Mouse (Mus musculus) kidney, postnatal 10 days (tissue): ENCODE results near the gene Tmem100.

ENCODE experiments used
- DNase-seq: peaks from one replicate; pipeline ENCODE4 v3.0.0; 2021; ENCODE audit warnings: mixed read lengths

The Tmem100 gene

GRCm38 (mm10) chr11:90029841-90030398 lies at the start of gene Tmem100:
Gene Tmem100, plus strand, starts transcription at chr11:90030348.
- DNase-seq, result no peak

DNA sequence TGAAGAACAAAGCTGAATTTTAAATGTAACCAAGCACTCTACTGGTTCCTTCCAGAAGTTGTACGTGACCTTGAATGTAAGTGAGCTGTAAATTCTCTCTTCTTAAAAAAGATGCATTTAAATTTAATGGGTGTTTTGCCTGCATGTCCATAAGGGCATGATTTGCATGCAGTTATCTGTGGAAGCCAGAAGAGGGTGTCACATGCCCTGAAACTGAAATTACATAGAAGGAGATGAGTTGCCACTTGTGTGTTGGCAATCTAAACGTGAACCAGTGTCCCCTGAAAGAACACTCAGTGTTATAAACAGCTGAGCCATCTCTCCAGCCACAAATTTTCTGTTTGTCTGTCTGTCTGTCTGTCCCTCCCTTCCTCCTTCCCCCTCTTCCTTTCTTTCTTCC lies 47.2 kb upstream of the Tmem100 start:
- DNase-seq, result no peak

- DNase-seq, result no peak
These were observed 45.7 kb upstream of the Tmem100 start for GRCm38 (mm10) chr11:89984436-89984835.

- DNase-seq, result no peak
These were observed 44.7 kb upstream of the Tmem100 start for GRCm38 (mm10) chr11:89985200-89986187.

GRCm38 (mm10) chr11:89986516-89986915 lies 43.6 kb upstream of the Tmem100 start:
- DNase-seq, result no peak

DNA sequence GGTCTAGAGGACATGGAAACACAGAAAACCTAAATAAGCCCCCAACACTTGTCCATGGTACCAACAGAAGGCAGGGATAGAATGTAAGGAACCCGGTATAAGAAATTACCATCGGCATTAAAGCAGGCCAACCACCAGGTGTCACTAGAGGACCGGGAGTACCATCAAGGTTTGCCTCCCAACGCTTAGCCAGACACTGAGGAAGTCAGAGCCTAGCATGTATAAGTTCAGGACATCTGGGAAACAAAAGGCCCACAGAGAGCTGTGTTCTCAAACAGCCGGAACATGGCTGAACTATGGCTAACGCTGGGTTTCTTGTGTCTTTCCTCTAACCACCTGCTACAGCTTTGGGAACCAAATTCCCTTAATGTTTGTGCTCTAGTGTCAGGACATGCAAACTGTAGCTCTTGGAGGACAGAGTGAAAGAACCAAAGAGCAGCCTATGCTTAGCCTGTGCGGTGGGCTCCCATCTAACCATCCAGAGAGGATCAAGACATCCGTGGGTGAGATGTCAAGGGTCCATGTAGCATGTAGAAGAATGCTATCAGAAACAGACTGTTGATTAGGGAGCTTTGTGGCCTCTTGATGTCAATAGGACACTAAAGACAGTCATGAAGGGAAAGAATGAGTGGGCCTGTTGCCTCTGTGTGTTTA lies 41.1 kb upstream of the Tmem100 start:
- DNase-seq, result peak; percentile 86

GRCm38 (mm10) chr11:89991661-89992060 lies 38.5 kb upstream of the Tmem100 start:
- no peak for DNase-seq

- no peak for DNase-seq
These were observed 35.4 kb upstream of the Tmem100 start for GRCm38 (mm10) chr11:89994706-89995105.

DNA sequence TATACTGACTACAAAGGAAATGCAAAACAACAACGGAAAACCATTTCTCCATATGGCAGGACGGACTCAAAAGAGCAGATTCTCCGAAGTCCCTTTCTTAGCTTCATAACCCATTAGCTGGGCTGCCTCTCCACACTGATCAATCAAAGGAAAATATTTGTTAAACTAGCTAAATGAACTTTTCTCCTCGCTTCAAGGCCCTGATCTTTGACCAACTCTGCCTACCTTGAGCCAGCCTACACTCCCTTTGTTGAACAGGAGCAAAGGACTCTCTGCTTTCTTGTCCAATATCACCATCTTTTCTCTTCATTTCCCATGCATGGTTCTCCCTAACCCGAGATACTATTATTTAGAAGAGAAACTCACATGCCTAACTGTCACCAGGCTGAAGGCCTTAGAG lies 34.6 kb upstream of the Tmem100 start:
- DNase-seq, result no peak

DNA sequence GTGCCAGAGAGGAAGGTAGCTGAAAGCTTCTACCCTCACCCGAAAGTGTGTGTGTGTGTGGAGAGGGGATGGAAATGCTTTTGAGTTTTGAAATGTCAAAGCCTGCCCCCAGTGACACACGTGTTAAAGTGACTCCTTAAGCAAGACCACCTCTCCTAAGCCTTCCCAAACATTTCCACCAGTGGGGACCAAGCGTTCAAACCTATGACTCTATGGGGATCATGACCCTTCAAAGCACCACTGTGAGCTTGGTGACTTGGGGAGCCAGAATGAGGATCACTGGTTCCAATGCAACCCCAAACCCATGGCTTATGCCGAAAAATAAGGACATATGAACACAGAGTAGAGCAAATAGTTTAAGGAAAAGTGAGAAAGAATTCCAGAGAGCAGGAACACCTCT lies 33.7 kb upstream of the Tmem100 start:
- DNase-seq, result no peak

DNA sequence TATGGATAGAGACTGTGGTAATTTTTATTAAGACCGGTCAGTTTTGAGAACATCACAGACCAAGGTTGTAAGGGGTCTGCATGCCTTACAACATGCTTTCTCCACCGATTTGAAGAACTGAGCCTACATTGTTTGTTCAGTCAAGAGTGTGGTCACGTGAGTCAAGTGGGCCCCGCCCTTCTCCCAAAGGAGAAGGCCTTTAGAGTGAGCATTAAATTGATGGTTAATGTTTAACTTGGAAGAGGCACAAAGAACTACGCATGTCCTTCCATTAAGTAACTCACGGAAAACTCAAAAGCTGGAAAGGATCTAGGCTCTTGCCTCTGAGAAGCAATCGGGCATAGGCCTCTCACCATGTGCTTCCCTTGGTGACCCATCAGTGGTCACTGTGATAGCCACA lies 33.3 kb upstream of the Tmem100 start:
- no peak for DNase-seq

DNA sequence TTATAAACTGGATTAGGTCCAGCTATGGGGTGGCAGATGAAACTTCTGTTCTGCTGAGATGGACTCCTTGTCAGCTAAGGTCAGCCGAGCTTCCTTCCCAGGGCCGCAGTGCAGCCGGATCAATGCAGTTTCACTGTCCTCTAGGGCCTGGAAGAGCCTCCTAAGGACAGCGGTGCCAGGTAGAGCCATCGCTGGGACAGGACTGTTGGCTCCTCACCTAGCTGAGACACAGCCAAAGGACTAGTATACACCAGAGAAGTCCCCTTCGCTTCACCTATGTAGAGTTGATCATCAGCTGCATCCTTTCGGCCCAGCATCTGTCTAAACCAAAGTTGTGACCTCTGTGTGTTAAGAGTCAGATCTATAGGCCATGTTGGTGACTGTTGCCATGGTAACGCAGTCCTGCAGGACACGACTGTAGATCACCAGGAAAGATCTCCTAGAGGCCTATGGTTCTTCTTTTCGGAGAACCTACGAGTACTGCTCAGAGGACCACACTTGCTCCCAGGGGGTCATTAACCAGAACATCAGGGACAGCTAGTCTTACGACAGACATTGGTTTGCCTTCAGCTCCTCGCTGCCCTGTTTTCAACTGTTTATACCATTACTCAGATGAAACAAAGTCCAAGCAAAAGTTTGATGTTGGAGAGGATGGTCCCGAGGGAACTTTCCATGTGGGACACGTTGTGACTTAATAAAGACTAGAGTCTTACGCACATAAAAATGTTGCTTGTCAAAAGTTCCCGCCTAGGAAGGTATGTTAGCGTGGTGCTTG lies 31.0 kb upstream of the Tmem100 start:
- DNase-seq, result no peak

DNA sequence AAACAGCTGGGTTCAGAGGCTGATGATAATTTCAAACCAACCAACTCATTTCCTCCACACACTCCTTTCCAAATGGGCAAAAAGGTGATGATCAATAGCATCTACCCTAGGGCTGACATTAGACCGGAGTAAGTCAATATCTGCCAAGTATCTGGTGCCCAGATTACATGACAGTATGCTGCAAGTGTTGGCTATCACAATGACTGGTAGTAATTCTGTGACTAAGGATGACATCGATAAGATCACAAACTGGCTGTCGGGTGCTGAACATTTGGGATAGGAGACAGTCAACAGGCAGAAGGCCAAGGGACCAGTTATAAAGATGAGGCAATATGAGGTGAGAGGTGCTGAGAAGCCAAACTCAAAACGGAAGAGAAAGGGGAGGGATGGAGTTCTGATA lies 29.5 kb upstream of the Tmem100 start:
- no peak for DNase-seq

DNA sequence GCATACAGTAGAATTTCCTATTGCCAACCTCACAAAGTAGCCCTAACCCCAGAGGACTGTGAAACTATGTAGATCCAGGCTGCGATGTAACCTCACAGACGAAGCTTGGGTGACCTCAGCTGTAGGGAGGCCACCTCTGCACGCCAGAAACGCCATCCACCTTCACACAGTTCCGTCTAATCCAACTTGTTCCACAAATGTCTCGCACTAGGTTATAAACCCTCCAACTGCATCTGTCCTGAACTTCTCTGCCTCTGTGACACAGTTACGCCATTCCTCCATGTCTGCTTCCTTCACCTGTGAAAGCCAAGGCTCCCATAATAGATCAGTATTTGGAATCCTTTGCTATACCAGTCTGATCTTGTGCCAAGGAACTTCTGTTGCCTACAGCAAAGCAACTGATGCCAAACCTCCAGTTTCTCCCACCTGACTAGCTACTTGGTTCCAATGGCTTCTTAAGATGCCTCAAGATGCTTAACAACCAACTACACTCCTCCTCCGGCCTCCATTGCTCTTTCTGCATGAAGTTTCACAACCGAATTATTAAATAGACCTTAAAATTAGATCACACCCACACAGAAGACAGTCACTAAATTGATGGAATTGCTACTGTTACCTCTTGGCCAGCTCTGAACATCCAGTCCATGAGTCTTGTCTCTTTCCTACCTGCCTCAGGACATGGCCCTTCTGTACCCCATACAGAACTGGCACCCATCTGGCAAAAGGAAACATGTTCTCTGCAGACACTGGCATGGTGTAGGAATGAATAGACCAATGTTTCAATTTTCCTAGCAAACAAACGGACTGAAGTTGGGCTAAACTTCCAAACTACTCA lies 28.5 kb upstream of the Tmem100 start:
- DNase-seq, result no peak

GRCm38 (mm10) chr11:90002231-90002986 lies 27.7 kb upstream of the Tmem100 start, which contains the start of gene Pctp:
Gene Pctp, minus strand, starts transcription at chr11:90002894.
- peak; percentile 93 for DNase-seq

- no peak for DNase-seq
These were observed 27.2 kb upstream of the Tmem100 start for GRCm38 (mm10) chr11:90002987-90003348.

- DNase-seq, result no peak
These were observed 26.8 kb upstream of the Tmem100 start for GRCm38 (mm10) chr11:90003386-90003785.

DNA sequence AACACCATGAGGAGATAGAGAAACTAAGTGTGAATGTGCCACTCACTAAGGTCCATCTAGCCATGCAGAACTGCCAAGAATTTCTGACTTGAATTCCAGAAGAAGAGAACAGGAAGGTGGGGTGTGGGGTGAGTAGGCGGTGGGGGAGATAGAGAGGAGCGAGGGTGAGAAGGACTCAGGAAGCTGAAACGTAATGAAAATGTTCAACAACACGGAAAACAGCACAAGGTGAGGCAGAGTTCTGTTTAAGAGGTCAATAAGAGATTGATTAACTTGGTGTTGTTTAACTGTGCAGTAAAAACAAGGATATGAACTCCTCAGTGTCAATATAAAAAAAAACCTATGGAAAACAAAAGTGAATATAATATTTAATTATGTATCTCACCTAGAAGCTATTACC lies 24.0 kb upstream of the Tmem100 start:
- no peak for DNase-seq

DNA sequence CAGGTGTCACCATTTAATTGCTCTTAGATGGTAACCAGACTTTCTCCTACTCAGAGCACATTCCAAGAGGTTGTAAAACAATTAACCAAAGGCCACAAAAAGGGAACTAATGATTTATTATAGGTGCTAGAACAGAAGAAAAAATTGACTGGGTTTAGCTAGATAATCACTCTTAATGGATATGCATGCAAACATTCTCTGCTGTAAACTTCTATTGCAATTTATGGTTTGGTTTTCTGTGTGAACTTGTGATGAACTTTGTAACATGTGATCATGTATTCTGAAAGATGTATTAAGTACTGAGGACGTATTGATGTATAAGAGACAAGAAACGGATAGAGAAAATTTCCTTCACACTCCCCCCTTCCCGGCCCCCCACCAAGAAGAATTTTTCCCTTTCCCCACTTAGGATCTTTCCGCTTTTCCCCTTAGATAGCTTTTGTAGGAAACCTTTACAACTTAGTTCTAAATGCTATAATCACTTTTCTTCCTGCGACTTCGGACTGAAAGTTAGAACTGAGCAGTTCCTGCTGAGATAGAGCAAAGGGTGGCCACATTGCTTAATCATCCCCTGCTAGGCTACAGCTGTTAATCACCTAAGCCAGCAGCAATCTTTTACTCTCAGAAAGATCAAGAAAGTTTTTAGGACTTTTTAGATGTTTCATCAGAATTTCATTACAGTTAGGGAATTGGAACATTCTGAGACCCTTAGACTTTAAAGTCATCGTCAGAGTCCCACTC lies 22.2 kb upstream of the Tmem100 start:
- no peak for DNase-seq

- DNase-seq, result no peak
These were observed 16.5 kb upstream of the Tmem100 start for GRCm38 (mm10) chr11:90013657-90014056.

GRCm38 (mm10) chr11:90015281-90015680 lies 14.9 kb upstream of the Tmem100 start:
- no peak for DNase-seq
